Mouse (Mus musculus) thymus, postnatal 14 days (tissue): ENCODE measurements around the gene Srprb.

Experiments used
- DNase-seq: peaks from one replicate; pipeline ENCODE4 v3.0.0; 2021

Srprb gene

GRCm38 (mm10) chr9:103143881-103144280 is 58.1 kb downstream of the Srprb start:
- no peak for DNase-seq

GRCm38 (mm10) chr9:103141266-103141665 is 60.7 kb downstream of the Srprb start:
- no peak for DNase-seq

- no peak for DNase-seq
Observed at GRCm38 (mm10) chr9:103140384-103140783, 61.6 kb downstream of the Srprb start.

GRCm38 (mm10) chr9:103139481-103139880 is 62.5 kb downstream of the Srprb start:
- DNase-seq, result no peak
